Mouse (Mus musculus): ENCODE measurements around the gene Rsf1. TPM values are rescaled to one million over a fixed set of nuclear protein-coding genes. Genes with fewer than 3 reads are reported as not detected.

Gene Rsf1
- polyA plus RNA-seq, 1 experiment from 2014 or later, result 14.8 TPM

- H3K4me2 ChIP-seq (ENCODE audit: low read length), result no peak overlapping the region
- no peaks in the 10 kb centered on the region for H3K36me3 ChIP-seq (ENCODE audit: control insufficient read depth, insufficient read depth, low read length)
- no peaks in the 10 kb centered on the region for H3K27me3 ChIP-seq (ENCODE audit: control insufficient read depth, insufficient read depth, low read length)
- H3K27ac ChIP-seq (replicated peaks in 1 of 2; ENCODE audit: control insufficient read depth in 1 of 2, insufficient read depth in 1 of 2, low read depth in 2 of 2, low read length in 2 of 2), result no peak overlapping the region
- H3K4me1 ChIP-seq (ENCODE audit: control insufficient read depth in 2 of 2, insufficient read depth in 2 of 2, low read length in 2 of 2), result peaks cover 0 to 16% of the 10 kb centered on the region in 2 experiments; a peak in 2 of 4 replicates
- 93% methylated on average over 2 of the region's 2 CpGs for WGBS
- no peaks in the 10 kb centered on the region for H3K9me3 ChIP-seq (ENCODE audit: control insufficient read depth, low read length)
- ATAC-seq (ENCODE audit: insufficient number of reproducible peaks, insufficient read depth, low FRiP score, low read depth), result no peak
- H3K4me3 ChIP-seq (ENCODE audit: control insufficient read depth in 1 of 2, insufficient read depth in 1 of 2, low read depth in 1 of 2, low read length in 2 of 2), result no peak overlapping the region
- H3K9ac ChIP-seq (ENCODE audit: low read length), result no peak overlapping the region
Measured at GRCm38 (mm10) chr7:97631290-97631689, 51.6 kb downstream of the Rsf1 start.

- Histone ChIP-seq H3K36me3 (ENCODE audit: control insufficient read depth, insufficient read depth, low read length) (no peaks in the 10 kb centered on the region), H3K4me3 (ENCODE audit: control insufficient read depth in 1 of 2, insufficient read depth in 1 of 2, low read depth in 1 of 2, low read length in 2 of 2) (no peak overlapping the region), H3K27me3 (ENCODE audit: control insufficient read depth, insufficient read depth, low read length) (no peaks in the 10 kb centered on the region), H3K4me1 (ENCODE audit: control insufficient read depth in 2 of 2, insufficient read depth in 2 of 2, low read length in 2 of 2) (peaks cover 2 to 19% of the 10 kb centered on the region in 2 experiments; a peak in 3 of 4 replicates), H3K9ac (ENCODE audit: low read length) (no peak overlapping the region), H3K27ac (replicated peaks in 1 of 2; ENCODE audit: control insufficient read depth in 1 of 2, insufficient read depth in 1 of 2, low read depth in 2 of 2, low read length in 2 of 2) (no peak overlapping the region), H3K9me3 (ENCODE audit: control insufficient read depth, low read length) (no peaks in the 10 kb centered on the region), H3K4me2 (ENCODE audit: low read length) (no peak overlapping the region)
- 84% methylated on average over 1 of the region's 1 CpGs for WGBS
- no peak for ATAC-seq (ENCODE audit: insufficient number of reproducible peaks, insufficient read depth, low FRiP score, low read depth)
Measured at GRCm38 (mm10) chr7:97632897-97633296, 53.2 kb downstream of the Rsf1 start.

GRCm38 (mm10) chr7:97645060-97645459, 65.4 kb downstream of the Rsf1 start:
- ATAC-seq (ENCODE audit: insufficient number of reproducible peaks, insufficient read depth, low FRiP score, low read depth), result no peak
- no peaks in the 10 kb centered on the region for H3K4me1 ChIP-seq (ENCODE audit: control insufficient read depth in 2 of 2, insufficient read depth in 2 of 2, low read length in 2 of 2)
- H3K27ac ChIP-seq (replicated peaks in 1 of 2; ENCODE audit: control insufficient read depth in 1 of 2, insufficient read depth in 1 of 2, low read depth in 2 of 2, low read length in 2 of 2), result no peak overlapping the region
- H3K4me2 ChIP-seq (ENCODE audit: low read length), result no peak overlapping the region
- H3K9ac ChIP-seq (ENCODE audit: low read length), result no peak overlapping the region
- 81% methylated on average over 3 of the region's 3 CpGs for WGBS
- no peaks in the 10 kb centered on the region for H3K36me3 ChIP-seq (ENCODE audit: control insufficient read depth, insufficient read depth, low read length)
- H3K4me3 ChIP-seq (ENCODE audit: control insufficient read depth in 1 of 2, insufficient read depth in 1 of 2, low read depth in 1 of 2, low read length in 2 of 2), result no peak overlapping the region
- H3K27me3 ChIP-seq (ENCODE audit: control insufficient read depth, insufficient read depth, low read length), result no peaks in the 10 kb centered on the region
- H3K9me3 ChIP-seq (ENCODE audit: control insufficient read depth, low read length), result no peaks in the 10 kb centered on the region

- no peaks in the 10 kb centered on the region for H3K9me3 ChIP-seq (ENCODE audit: control insufficient read depth, low read length)
- 91% methylated on average over 5 of the region's 5 CpGs for WGBS
Measured at GRCm38 (mm10) chr7:97647656-97648055, 68.0 kb downstream of the Rsf1 start.

GRCm38 (mm10) chr7:97650729-97651128, 71.0 kb downstream of the Rsf1 start:
- WGBS, result 85% methylated on average over 4 of the region's 4 CpGs
- Histone ChIP-seq H3K9me3 (ENCODE audit: control insufficient read depth, low read length) (no peaks in the 10 kb centered on the region), H3K27ac (replicated peaks in 1 of 2; ENCODE audit: control insufficient read depth in 1 of 2, insufficient read depth in 1 of 2, low read depth in 2 of 2, low read length in 2 of 2) (no peak overlapping the region), H3K4me1 (ENCODE audit: control insufficient read depth in 2 of 2, insufficient read depth in 2 of 2, low read length in 2 of 2) (no peaks in the 10 kb centered on the region), H3K9ac (ENCODE audit: low read length) (no peak overlapping the region), H3K36me3 (ENCODE audit: control insufficient read depth, insufficient read depth, low read length) (peaks cover 21% of the 10 kb centered on the region), H3K27me3 (ENCODE audit: control insufficient read depth, insufficient read depth, low read length) (no peaks in the 10 kb centered on the region), H3K4me3 (ENCODE audit: control insufficient read depth in 1 of 2, insufficient read depth in 1 of 2, low read depth in 1 of 2, low read length in 2 of 2) (no peak overlapping the region), H3K4me2 (ENCODE audit: low read length) (no peak overlapping the region)
- no peak for ATAC-seq (ENCODE audit: insufficient number of reproducible peaks, insufficient read depth, low FRiP score, low read depth)

More at GRCm38 (mm10) chr7:97647656-97648055, 68.0 kb downstream of the Rsf1 start:
- no peak for ATAC-seq (ENCODE audit: insufficient number of reproducible peaks, insufficient read depth, low FRiP score, low read depth)
- Histone ChIP-seq H3K4me1 (ENCODE audit: control insufficient read depth in 2 of 2, insufficient read depth in 2 of 2, low read length in 2 of 2) (no peaks in the 10 kb centered on the region), H3K36me3 (ENCODE audit: control insufficient read depth, insufficient read depth, low read length) (no peaks in the 10 kb centered on the region), H3K4me2 (ENCODE audit: low read length) (no peak overlapping the region), H3K27me3 (ENCODE audit: control insufficient read depth, insufficient read depth, low read length) (no peaks in the 10 kb centered on the region), H3K27ac (replicated peaks in 1 of 2; ENCODE audit: control insufficient read depth in 1 of 2, insufficient read depth in 1 of 2, low read depth in 2 of 2, low read length in 2 of 2) (no peak overlapping the region), H3K9ac (ENCODE audit: low read length) (no peak overlapping the region), H3K4me3 (ENCODE audit: control insufficient read depth in 1 of 2, insufficient read depth in 1 of 2, low read depth in 1 of 2, low read length in 2 of 2) (no peak overlapping the region)

GRCm38 (mm10) chr7:97656144-97656543, 76.5 kb downstream of the Rsf1 start:
- no peak overlapping the region for H3K4me3 ChIP-seq (ENCODE audit: control insufficient read depth in 1 of 2, insufficient read depth in 1 of 2, low read depth in 1 of 2, low read length in 2 of 2)
- 88% methylated on average over 6 of the region's 6 CpGs for WGBS
- H3K27me3 ChIP-seq (ENCODE audit: control insufficient read depth, insufficient read depth, low read length), result no peaks in the 10 kb centered on the region
- no peak overlapping the region for H3K4me2 ChIP-seq (ENCODE audit: low read length)
- H3K27ac ChIP-seq (replicated peaks in 1 of 2; ENCODE audit: control insufficient read depth in 1 of 2, insufficient read depth in 1 of 2, low read depth in 2 of 2, low read length in 2 of 2), result no peak overlapping the region
- no peak overlapping the region for H3K9ac ChIP-seq (ENCODE audit: low read length)
- no peak for ATAC-seq (ENCODE audit: insufficient number of reproducible peaks, insufficient read depth, low FRiP score, low read depth)
- no peaks in the 10 kb centered on the region for H3K4me1 ChIP-seq (ENCODE audit: control insufficient read depth in 2 of 2, insufficient read depth in 2 of 2, low read length in 2 of 2)
- H3K36me3 ChIP-seq (ENCODE audit: control insufficient read depth, insufficient read depth, low read length), result peaks cover 38% of the 10 kb centered on the region
- H3K9me3 ChIP-seq (ENCODE audit: control insufficient read depth, low read length), result no peaks in the 10 kb centered on the region

- Histone ChIP-seq H3K27me3 (ENCODE audit: control insufficient read depth, insufficient read depth, low read length) (no peaks in the 10 kb centered on the region), H3K4me2 (ENCODE audit: low read length) (no peak overlapping the region), H3K4me3 (ENCODE audit: control insufficient read depth in 1 of 2, insufficient read depth in 1 of 2, low read depth in 1 of 2, low read length in 2 of 2) (no peak overlapping the region), H3K9me3 (ENCODE audit: control insufficient read depth, low read length) (no peaks in the 10 kb centered on the region), H3K4me1 (ENCODE audit: control insufficient read depth in 2 of 2, insufficient read depth in 2 of 2, low read length in 2 of 2) (no peaks in the 10 kb centered on the region), H3K9ac (ENCODE audit: low read length) (no peak overlapping the region), H3K36me3 (ENCODE audit: control insufficient read depth, insufficient read depth, low read length) (peaks cover 57% of the 10 kb centered on the region), H3K27ac (replicated peaks in 1 of 2; ENCODE audit: control insufficient read depth in 1 of 2, insufficient read depth in 1 of 2, low read depth in 2 of 2, low read length in 2 of 2) (no peak overlapping the region)
- no peak for ATAC-seq (ENCODE audit: insufficient number of reproducible peaks, insufficient read depth, low FRiP score, low read depth)
- 93% methylated on average over 4 of the region's 4 CpGs for WGBS
Measured at GRCm38 (mm10) chr7:97661634-97662033, 81.9 kb downstream of the Rsf1 start.

- Histone ChIP-seq H3K4me1 (ENCODE audit: control insufficient read depth in 2 of 2, insufficient read depth in 2 of 2, low read length in 2 of 2) (no peaks in the 10 kb centered on the region), H3K4me2 (ENCODE audit: low read length) (no peak overlapping the region), H3K9me3 (ENCODE audit: control insufficient read depth, low read length) (no peaks in the 10 kb centered on the region), H3K9ac (ENCODE audit: low read length) (no peak overlapping the region), H3K4me3 (ENCODE audit: control insufficient read depth in 1 of 2, insufficient read depth in 1 of 2, low read depth in 1 of 2, low read length in 2 of 2) (no peak overlapping the region), H3K27me3 (ENCODE audit: control insufficient read depth, insufficient read depth, low read length) (no peaks in the 10 kb centered on the region), H3K27ac (replicated peaks in 1 of 2; ENCODE audit: control insufficient read depth in 1 of 2, insufficient read depth in 1 of 2, low read depth in 2 of 2, low read length in 2 of 2) (no peak overlapping the region), H3K36me3 (ENCODE audit: control insufficient read depth, insufficient read depth, low read length) (peaks cover 74% of the 10 kb centered on the region)
- no peak for ATAC-seq (ENCODE audit: insufficient number of reproducible peaks, insufficient read depth, low FRiP score, low read depth)
- WGBS, result 24% methylated on average over 1 of the region's 1 CpGs
Measured at GRCm38 (mm10) chr7:97679239-97679638, 99.5 kb downstream of the Rsf1 start.
